Mouse (Mus musculus): ENCODE measurements at regions not wholly inside any gene's neighbourhood (a gene's known extent, or its start where the extent isn't known, plus 50 kb on each side); places are given as distances from the start of the nearest gene placed in this dataset.

GRCm38 (mm10) chr14:9403688-9404087 is 737.6 kb upstream of the 4930452B06Rik start:
- TF ChIP-seq CTCF (IDR thresholded peaks at IDR 0.05; ENCODE audit: borderline replicate concordance, extremely low read depth, insufficient read depth, insufficient read length) (no peak), POLR2A (IDR thresholded peaks at IDR 0.05; ENCODE audit: borderline replicate concordance, extremely low read depth, insufficient read depth, insufficient read length, poor library complexity, severe bottlenecking) (no peak)

All from brain, embryonic 14.5 days (tissue).